In the genomic region with DNA sequence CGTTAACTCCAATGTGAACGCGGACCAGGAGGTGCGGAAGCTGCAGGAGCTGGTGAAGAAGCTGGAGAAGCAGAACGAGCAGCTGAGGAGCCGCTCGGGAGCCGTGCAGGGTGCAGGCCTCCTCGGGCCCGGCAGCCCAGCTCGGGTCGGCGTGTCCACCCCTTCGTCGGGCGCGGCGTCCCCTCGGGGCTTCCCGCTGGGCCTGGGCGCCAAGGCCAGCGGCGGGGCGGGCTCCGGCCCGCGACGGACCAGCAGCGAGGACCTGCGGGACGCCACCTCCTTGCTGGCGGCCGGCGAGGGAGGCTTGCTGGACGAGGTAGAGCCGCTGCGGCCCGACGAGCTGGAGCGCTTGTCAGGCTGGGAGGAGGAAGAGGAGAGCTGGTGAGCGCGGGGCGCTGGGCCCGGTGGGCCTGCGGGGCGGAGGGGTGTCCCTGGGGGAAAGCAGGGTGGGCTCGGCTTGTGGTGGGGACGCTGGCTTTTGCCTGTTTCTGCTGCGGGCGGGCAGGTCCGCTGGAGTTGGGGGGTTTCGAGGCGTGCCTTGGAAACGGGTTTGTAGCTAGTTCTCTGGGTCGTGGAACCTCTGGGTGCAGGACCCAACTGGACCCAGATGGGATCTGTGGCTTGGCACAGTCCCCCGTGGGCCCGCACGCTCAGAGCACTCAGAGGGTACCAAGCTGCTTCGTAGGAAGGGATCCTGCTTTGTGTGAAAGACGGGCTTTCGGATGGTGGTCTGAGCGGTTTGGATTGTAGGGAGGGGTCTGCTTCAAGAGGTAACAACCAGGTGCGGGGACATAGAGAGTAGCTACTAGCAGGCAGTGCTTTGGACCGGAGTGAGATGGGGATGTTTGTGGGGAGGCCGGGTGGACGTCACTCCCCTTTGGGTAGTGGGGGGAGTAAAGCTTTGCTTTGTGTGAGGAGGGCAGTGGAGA, we compare ENCODE assay signal across 8 mouse cellular contexts. TPM values are rescaled to one million over a fixed set of nuclear protein-coding genes. Genes with fewer than 3 reads are reported as not detected.
DNase-seq lines count a peak whose midpoint lies in the region; ATAC-seq and TF ChIP-seq lines count a peak whose summit lies in the region.

No protein-coding gene starts in this region.

- H3K9ac ChIP-seq in ES-Bruce4 (ENCODE audit: low read depth, poor library complexity, severe bottlenecking): peak overlapping the region; percentile 89
- peak overlapping the region; percentile 100 for H3K9ac ChIP-seq in heart, embryonic 14.5 days (ENCODE audit: low read length)

- no peaks in the 10 kb centered on the region for H3K36me3 ChIP-seq in erythroblast, embryonic 14.5 days (ENCODE audit: control insufficient read depth)
- no peaks in the 10 kb centered on the region for H3K36me3 ChIP-seq in ES-Bruce4 (ENCODE audit: control insufficient read depth, insufficient read depth, low read length, poor library complexity, severe bottlenecking)
- H3K36me3 ChIP-seq in embryonic facial prominence, embryonic 10.5 days (replicated peaks): no peaks in the 10 kb centered on the region
- H3K36me3 ChIP-seq in heart, embryonic 14.5 days (ENCODE audit: control insufficient read depth, insufficient read depth, low read length): no peaks in the 10 kb centered on the region
- H3K36me3 ChIP-seq in midbrain, embryonic 10.5 days: no peaks in the 10 kb centered on the region
- no peaks in the 10 kb centered on the region for H3K36me3 ChIP-seq in splenic B cell, adult 2 months (ENCODE audit: control insufficient read depth, insufficient read depth, low read length, poor library complexity, severe bottlenecking)

- TF ChIP-seq CTCF in ES-Bruce4 (IDR thresholded peaks at IDR 0.05; ENCODE audit: low read depth, low read length): no peak

- peaks cover 50% of the 10 kb centered on the region for H3K4me1 ChIP-seq in erythroblast, embryonic 14.5 days (ENCODE audit: control insufficient read depth)
- no peaks in the 10 kb centered on the region for H3K4me1 ChIP-seq in ES-Bruce4 (ENCODE audit: control insufficient read depth, insufficient read depth, low read length)
- H3K4me1 ChIP-seq in embryonic facial prominence, embryonic 10.5 days: peaks cover 28% of the 10 kb centered on the region
- peaks cover 7 to 31% of the 10 kb centered on the region in 2 experiments for H3K4me1 ChIP-seq in heart, embryonic 14.5 days (ENCODE audit: control insufficient read depth in 2 of 2, insufficient read depth in 2 of 2, low read length in 2 of 2)
- H3K4me1 ChIP-seq in midbrain, embryonic 10.5 days: peaks cover 28% of the 10 kb centered on the region

- TF ChIP-seq POLR2A in ES-Bruce4 (IDR thresholded peaks at IDR 0.05; ENCODE audit: insufficient read depth, low read length): no peak

- peak overlapping the region; percentile 83 for H3K4me2 ChIP-seq in heart, embryonic 14.5 days (ENCODE audit: low read length)

- H3K4me3 ChIP-seq in erythroblast, embryonic 14.5 days (replicated peaks): peak overlapping the region; percentile 92
- H3K4me3 ChIP-seq in ES-Bruce4 (ENCODE audit: low read depth, low read length): peak overlapping the region; percentile 78
- peak overlapping the region; percentile 99 for H3K4me3 ChIP-seq in embryonic facial prominence, embryonic 10.5 days
- peak overlapping the region; percentile 89 to 99 for H3K4me3 ChIP-seq in heart, embryonic 14.5 days (ENCODE audit: control insufficient read depth in 1 of 2, insufficient read depth in 1 of 2, low read depth in 1 of 2, low read length in 2 of 2)
- peak overlapping the region; percentile 82 for H3K4me3 ChIP-seq in midbrain, embryonic 10.5 days

- ATAC-seq in erythroblast, adult 5-6 weeks (replicated peaks; ENCODE audit: low FRiP score, poor library complexity, severe bottlenecking): no peak
- peak; percentile 40 for ATAC-seq in heart, embryonic 14.5 days (ENCODE audit: insufficient number of reproducible peaks, insufficient read depth, low FRiP score, low read depth)

- peaks cover 26% of the 10 kb centered on the region for H3K27me3 ChIP-seq in erythroblast, embryonic 14.5 days (ENCODE audit: control insufficient read depth)
- no peaks in the 10 kb centered on the region for H3K27me3 ChIP-seq in ES-Bruce4 (ENCODE audit: control insufficient read depth, insufficient read depth, low read length, poor library complexity, severe bottlenecking)
- H3K27me3 ChIP-seq in embryonic facial prominence, embryonic 10.5 days (replicated peaks; ENCODE audit: low read depth, poor library complexity, severe bottlenecking): peaks cover 6% of the 10 kb centered on the region; the same call in 1 of the 2 replicates
- no peaks in the 10 kb centered on the region for H3K27me3 ChIP-seq in heart, embryonic 14.5 days (ENCODE audit: control insufficient read depth, insufficient read depth, low read length)
- H3K27me3 ChIP-seq in midbrain, embryonic 10.5 days (ENCODE audit: low read depth, poor library complexity, severe bottlenecking): no peaks in the 10 kb centered on the region
- no peaks in the 10 kb centered on the region for H3K27me3 ChIP-seq in splenic B cell, adult 2 months (ENCODE audit: control insufficient read depth, insufficient read depth, low read length, poor library complexity, severe bottlenecking)

- peak overlapping the region; percentile 49; the same call in 1 of the 2 replicates for H3K27ac ChIP-seq in ES-Bruce4 (ENCODE audit: insufficient read depth, low read length)
- peak overlapping the region; percentile 99 for H3K27ac ChIP-seq in embryonic facial prominence, embryonic 10.5 days (replicated peaks)
- H3K27ac ChIP-seq in heart, embryonic 14.5 days (replicated peaks in 1 of 2; ENCODE audit: control insufficient read depth in 1 of 2, insufficient read depth in 1 of 2, low read depth in 2 of 2, low read length in 2 of 2): peak overlapping the region; percentile 97 to 100
- peak overlapping the region; percentile 99 for H3K27ac ChIP-seq in midbrain, embryonic 10.5 days (replicated peaks)

- no peaks in the 10 kb centered on the region for H3K9me3 ChIP-seq in erythroblast, embryonic 14.5 days (ENCODE audit: control insufficient read depth, low read length)
- no peaks in the 10 kb centered on the region for H3K9me3 ChIP-seq in ES-Bruce4 (replicated peaks; ENCODE audit: control insufficient read depth, insufficient read depth, low read length, poor library complexity, severe bottlenecking)
- no peaks in the 10 kb centered on the region for H3K9me3 ChIP-seq in embryonic facial prominence, embryonic 10.5 days
- no peaks in the 10 kb centered on the region for H3K9me3 ChIP-seq in heart, embryonic 14.5 days (ENCODE audit: control insufficient read depth, low read length)
- H3K9me3 ChIP-seq in midbrain, embryonic 10.5 days (replicated peaks): no peaks in the 10 kb centered on the region

- peak; percentile 59 for DNase-seq in embryonic facial prominence, embryonic 10.5 days (ENCODE audit: low spot score)
- peak; percentile 29 to 34 for DNase-seq in layer of hippocampus, postnatal 14 days (ENCODE audit: low spot score in 2 of 2)
- DNase-seq in midbrain, embryonic 10.5 days (ENCODE audit: low spot score): peak; percentile 60
- peak; percentile 38 for DNase-seq in splenic B cell, adult 2 months (ENCODE audit: low read depth, low spot score)

- TF ChIP-seq EP300 in ES-Bruce4 (IDR thresholded peaks at IDR 0.05; ENCODE audit: insufficient read depth, low read depth, low read length): no peak

- under 1% methylated on average over 66 of the region's 66 CpGs for WGBS in embryonic facial prominence, embryonic 10.5 days
- WGBS in heart, embryonic 14.5 days: under 1% methylated on average over 65 of the region's 66 CpGs
- WGBS in midbrain, embryonic 10.5 days: under 1% methylated on average over 63 of the region's 66 CpGs

RNA-seq across cellular contexts. Expression of a gene that starts 0.8 kb away (rescaled TPM):
- 0.08 and 0.10 TPM in 2 replicates for polyA plus RNA-seq in erythroblast, embryonic 14.5 days (2012)
- 10.0 and 12.3 TPM in 2 replicates for total RNA-seq in erythroblast, adult 5-6 weeks (2015; ENCODE audit: low replicate concordance)
- 10.5 and 12.0 TPM in 2 replicates for total RNA-seq in erythroblast, adult 5-6 weeks (2017; ENCODE audit: low replicate concordance)
- polyA plus RNA-seq in ES-Bruce4 (2011; ENCODE audit: insufficient read depth, insufficient read length, low read depth, missing spikeins): 40.8 and 48.4 TPM in 2 replicates
- polyA plus RNA-seq in embryonic facial prominence, embryonic 10.5 days (2016; fragmentation: Nextera tagmentation; extraction: Ambion mirVana): 15.3 and 16.3 TPM in 2 replicates
- polyA plus RNA-seq in heart, embryonic 14.5 days (2014; fragmentation: Nextera tagmentation; extraction: Ambion mirVana): 35.6 and 36.5 TPM in 2 replicates
- 10 to 100 TPM; 24.4 to 27.4 TPM for total RNA-seq in layer of hippocampus, postnatal 14 days (2021)
- 16.2 and 16.5 TPM in 2 replicates for polyA plus RNA-seq in midbrain, embryonic 10.5 days (2016; fragmentation: Nextera tagmentation; extraction: Ambion mirVana)

RNA-seq across cellular contexts. Expression of a gene that starts 46.6 kb away (rescaled TPM):
- not detected in 2 replicates for polyA plus RNA-seq in erythroblast, embryonic 14.5 days (2012)
- 1.7 and 5.6 TPM in 2 replicates for total RNA-seq in erythroblast, adult 5-6 weeks (2015; ENCODE audit: low replicate concordance)
- total RNA-seq in erythroblast, adult 5-6 weeks (2017; ENCODE audit: low replicate concordance): 5.4 and 6.3 TPM in 2 replicates
- polyA plus RNA-seq in ES-Bruce4 (2011; ENCODE audit: insufficient read depth, insufficient read length, low read depth, missing spikeins): 15.8 and 20.6 TPM in 2 replicates
- polyA plus RNA-seq in embryonic facial prominence, embryonic 10.5 days (2016; fragmentation: Nextera tagmentation; extraction: Ambion mirVana): 1.5 and 1.8 TPM in 2 replicates
- 17.7 and 18.7 TPM in 2 replicates for polyA plus RNA-seq in heart, embryonic 14.5 days (2014; fragmentation: Nextera tagmentation; extraction: Ambion mirVana)
- 1 to 10 TPM; 1.8 to 1.9 TPM for total RNA-seq in layer of hippocampus, postnatal 14 days (2021)
- polyA plus RNA-seq in midbrain, embryonic 10.5 days (2016; fragmentation: Nextera tagmentation; extraction: Ambion mirVana): 3.2 and 4.6 TPM in 2 replicates

RNA-seq across cellular contexts. Expression of a gene that starts 59.6 kb away (rescaled TPM):
- not detected in 2 replicates for polyA plus RNA-seq in erythroblast, embryonic 14.5 days (2012)
- not detected in 2 replicates for total RNA-seq in erythroblast, adult 5-6 weeks (2015; ENCODE audit: low replicate concordance)
- total RNA-seq in erythroblast, adult 5-6 weeks (2017; ENCODE audit: low replicate concordance): not detected in 2 replicates
- not detected in 2 replicates for polyA plus RNA-seq in ES-Bruce4 (2011; ENCODE audit: insufficient read depth, insufficient read length, low read depth, missing spikeins)
- polyA plus RNA-seq in embryonic facial prominence, embryonic 10.5 days (2016; fragmentation: Nextera tagmentation; extraction: Ambion mirVana): not detected in 2 replicates
- not detected in 2 replicates for polyA plus RNA-seq in heart, embryonic 14.5 days (2014; fragmentation: Nextera tagmentation; extraction: Ambion mirVana)
- not detected for total RNA-seq in layer of hippocampus, postnatal 14 days (2021)
- not detected in 2 replicates for polyA plus RNA-seq in midbrain, embryonic 10.5 days (2016; fragmentation: Nextera tagmentation; extraction: Ambion mirVana)

Comparison
In these comparisons a context has a peak if more than half of its experiments do, and no peak if none do; other contexts are left out.
1. H3K27ac ChIP-seq: peak in every context shown above with its lines; median percentile 99 in embryonic facial prominence, embryonic 10.5 days; 99 in midbrain, embryonic 10.5 days; 98 in heart, embryonic 14.5 days; 49 in ES-Bruce4.
2. RNA of a gene that starts 0.8 kb away (polyA plus RNA-seq): 40.8 to 48.4 TPM in ES-Bruce4, 35.6 to 36.5 TPM in heart, embryonic 14.5 days, 16.2 to 16.5 TPM in midbrain, embryonic 10.5 days and 15.3 to 16.3 TPM in embryonic facial prominence, embryonic 10.5 days; 0.08 to 0.10 TPM in erythroblast, embryonic 14.5 days; every median in the first group is over 10 times any median in the second.
3. Peak in every context shown above with its lines, with median percentiles within 50 percentile points of each other: H3K4me3 ChIP-seq and DNase-seq.